Mouse (Mus musculus) kidney, postnatal 4 days (tissue): ENCODE measurements around the gene Gal3st2.
"Not testable (repeated sequence)": the region's sequence is repeated elsewhere in the genome, so short reads cannot be mapped to it uniquely, and the experiment has no call there.

Source experiments
- DNase-seq, 2 experiments: peaks; one replicate each; pipeline ENCODE4 v3.0.0; 2021; ENCODE audit warnings: mixed read lengths in 2 of 2

Gene Gal3st2

GRCm38 (mm10) chr1:93861048-93861447 lies at the start of gene Gal3st2:
Gene Gal3st2 (plus strand): TSS chr1:93861306.
- not testable (repeated sequence) for DNase-seq

GRCm38 (mm10) chr1:93811495-93812039 lies 49.5 kb upstream of the Gal3st2 start:
- no peak for DNase-seq

GRCm38 (mm10) chr1:93817823-93818532 lies 43.1 kb upstream of the Gal3st2 start:
- DNase-seq = no peak

- DNase-seq = no peak
These were observed 42.4 kb upstream of the Gal3st2 start for GRCm38 (mm10) chr1:93818722-93819121.

GRCm38 (mm10) chr1:93823796-93824495 lies 37.2 kb upstream of the Gal3st2 start:
- no peak for DNase-seq

- peak in 1 of 2 experiments; percentile 19 for DNase-seq
These were observed 36.5 kb upstream of the Gal3st2 start, which contains the start of gene D2hgdh for GRCm38 (mm10) chr1:93824609-93825008. Gene D2hgdh (plus strand): TSS chr1:93824909.

GRCm38 (mm10) chr1:93825105-93825674 lies 35.9 kb upstream of the Gal3st2 start:
- DNase-seq = peak; percentile 93 to 96

- DNase-seq = peak; percentile 31 to 39
These were observed 35.2 kb upstream of the Gal3st2 start for GRCm38 (mm10) chr1:93825771-93826539.

- no peak for DNase-seq
These were observed 34.6 kb upstream of the Gal3st2 start for GRCm38 (mm10) chr1:93826540-93826835.

- not testable (repeated sequence) for DNase-seq
These were observed 28.2 kb upstream of the Gal3st2 start for GRCm38 (mm10) chr1:93832754-93833360.

GRCm38 (mm10) chr1:93834671-93835150 lies 26.4 kb upstream of the Gal3st2 start:
- DNase-seq = no peak

GRCm38 (mm10) chr1:93835211-93835610 lies 25.9 kb upstream of the Gal3st2 start:
- no peak for DNase-seq

GRCm38 (mm10) chr1:93835876-93836531 lies 25.1 kb upstream of the Gal3st2 start:
- no peak for DNase-seq

GRCm38 (mm10) chr1:93836532-93836913 lies 24.6 kb upstream of the Gal3st2 start:
- DNase-seq = no peak

- no peak for DNase-seq
These were observed 23.8 kb upstream of the Gal3st2 start for GRCm38 (mm10) chr1:93837335-93837734.

GRCm38 (mm10) chr1:93838569-93838968 lies 22.5 kb upstream of the Gal3st2 start:
- DNase-seq = not testable (repeated sequence)

- not testable (repeated sequence) for DNase-seq
These were observed 15.2 kb upstream of the Gal3st2 start for GRCm38 (mm10) chr1:93845766-93846366.

GRCm38 (mm10) chr1:93855790-93856189 lies 5.3 kb upstream of the Gal3st2 start:
- DNase-seq = not testable (repeated sequence)

GRCm38 (mm10) chr1:93857370-93857769 lies 3.7 kb upstream of the Gal3st2 start:
- no peak for DNase-seq

- no peak for DNase-seq
These were observed 3.1 kb upstream of the Gal3st2 start for GRCm38 (mm10) chr1:93857991-93858390.

- DNase-seq = no peak
These were observed 1.5 kb upstream of the Gal3st2 start for GRCm38 (mm10) chr1:93859619-93860018.
